Mouse (Mus musculus): ENCODE data around the gene Mfap1a. TPM values are rescaled to one million over a fixed set of nuclear protein-coding genes. Genes with fewer than 3 reads are reported as not detected.
"Not testable (repeated sequence)": the region's sequence is repeated elsewhere in the genome, so short reads cannot be mapped to it uniquely, and the experiment has no call there.

Mfap1a gene
- polyA plus RNA-seq, 1 experiment from 2014 or later: 23.8 TPM

DNA sequence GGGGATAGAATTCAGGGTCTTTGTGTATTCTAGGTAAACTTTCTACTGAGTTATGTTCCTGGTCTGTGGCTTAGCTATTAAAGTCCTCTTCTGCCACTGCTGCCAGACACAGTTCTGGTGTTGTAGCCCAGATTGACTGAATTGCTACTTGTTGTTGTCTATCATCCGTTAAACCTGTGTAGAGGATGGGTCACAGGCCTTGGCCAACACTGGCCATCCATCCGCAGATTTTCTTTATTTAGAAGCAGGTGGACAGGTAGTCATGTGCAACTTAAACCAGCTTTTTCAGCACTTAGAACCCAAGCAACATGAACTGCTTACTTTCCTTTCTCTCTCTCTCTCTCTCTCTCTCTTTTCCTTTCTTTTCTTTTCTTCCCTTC lies 1.5 kb upstream of the Mfap1a start:
- 79% methylated on average over 2 of the region's 2 CpGs for WGBS

GRCm38 (mm10) chr2:121507173-121507950 lies 897 bp upstream of the Mfap1a start:
- 29% methylated on average over 12 of the region's 12 CpGs for WGBS
- H3K27me3 ChIP-seq (ENCODE audit: insufficient read depth, poor library complexity, severe bottlenecking): no peaks in the 10 kb centered on the region
- DNase-seq (ENCODE audit: low spot score): no peak
- H3K9me3 ChIP-seq: no peaks in the 10 kb centered on the region
- H3K4me1 ChIP-seq: peaks cover 15% of the 10 kb centered on the region
- 0 out of 2 replicates have a peak overlapping the region, but pooled peaks have one; percentile 78 for H3K27ac ChIP-seq
- H3K36me3 ChIP-seq: peaks cover 34% of the 10 kb centered on the region
- H3K4me3 ChIP-seq: peak overlapping the region; percentile 64

More for the DNA sequence above, 1.5 kb upstream of the Mfap1a start:
- peaks cover 15% of the 10 kb centered on the region for H3K4me1 ChIP-seq
- peak overlapping the region; percentile 64 for H3K4me3 ChIP-seq
- no peak for DNase-seq (ENCODE audit: low spot score)
- H3K36me3 ChIP-seq: peaks cover 38% of the 10 kb centered on the region
- no peaks in the 10 kb centered on the region for H3K9me3 ChIP-seq
- no peak overlapping the region for H3K27ac ChIP-seq
- no peaks in the 10 kb centered on the region for H3K27me3 ChIP-seq (ENCODE audit: insufficient read depth, poor library complexity, severe bottlenecking)

- H3K4me1 ChIP-seq; DNase-seq (ENCODE audit: low spot score); H3K27me3 ChIP-seq (ENCODE audit: insufficient read depth, poor library complexity, severe bottlenecking); H3K9me3 ChIP-seq; H3K27ac ChIP-seq; H3K4me3 ChIP-seq: not testable (repeated sequence)
- WGBS: 83% methylated on average over 1 of the region's 6 CpGs
- peaks cover 11% of the 10 kb centered on the region for H3K36me3 ChIP-seq
These were observed 4.9 kb downstream of the Mfap1a start for GRCm38 (mm10) chr2:121501550-121501949.

DNA sequence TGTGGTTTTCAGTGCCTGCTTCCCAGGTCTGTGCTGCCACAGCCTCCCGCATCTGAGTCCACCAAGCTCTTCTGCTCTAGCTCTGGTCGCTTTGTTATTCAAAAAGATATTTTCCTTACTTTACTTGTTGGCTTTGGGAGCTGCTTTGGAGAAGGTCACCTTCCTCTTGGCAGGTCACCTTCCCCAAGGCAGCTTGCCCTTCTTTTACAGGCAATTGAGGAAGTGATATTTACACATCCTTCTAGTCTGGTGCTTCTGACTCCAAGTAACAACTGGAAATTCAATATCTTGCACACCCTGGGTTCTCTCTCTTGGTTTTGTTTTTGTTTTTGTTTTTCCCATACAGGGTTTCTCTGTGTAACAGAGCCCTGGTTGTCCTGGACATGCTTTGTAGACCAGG lies 22.1 kb downstream of the Mfap1a start:
- not testable (repeated sequence) for H3K4me1 ChIP-seq; H3K4me3 ChIP-seq; DNase-seq (ENCODE audit: low spot score); H3K9me3 ChIP-seq; H3K27me3 ChIP-seq (ENCODE audit: insufficient read depth, poor library complexity, severe bottlenecking); H3K36me3 ChIP-seq; H3K27ac ChIP-seq
- WGBS: 79% methylated on average over 2 of the region's 2 CpGs

GRCm38 (mm10) chr2:121483576-121483975 lies 22.9 kb downstream of the Mfap1a start:
- Histone ChIP-seq H3K27me3 (ENCODE audit: insufficient read depth, poor library complexity, severe bottlenecking) (no peaks in the 10 kb centered on the region), H3K36me3 (no peaks in the 10 kb centered on the region), H3K4me1 (no peaks in the 10 kb centered on the region), H3K27ac (no peak overlapping the region), H3K9me3 (no peaks in the 10 kb centered on the region), H3K4me3 (no peak overlapping the region)
- DNase-seq (ENCODE audit: low spot score): peak; percentile 61
- 75% methylated on average over 8 of the region's 8 CpGs for WGBS

DNA sequence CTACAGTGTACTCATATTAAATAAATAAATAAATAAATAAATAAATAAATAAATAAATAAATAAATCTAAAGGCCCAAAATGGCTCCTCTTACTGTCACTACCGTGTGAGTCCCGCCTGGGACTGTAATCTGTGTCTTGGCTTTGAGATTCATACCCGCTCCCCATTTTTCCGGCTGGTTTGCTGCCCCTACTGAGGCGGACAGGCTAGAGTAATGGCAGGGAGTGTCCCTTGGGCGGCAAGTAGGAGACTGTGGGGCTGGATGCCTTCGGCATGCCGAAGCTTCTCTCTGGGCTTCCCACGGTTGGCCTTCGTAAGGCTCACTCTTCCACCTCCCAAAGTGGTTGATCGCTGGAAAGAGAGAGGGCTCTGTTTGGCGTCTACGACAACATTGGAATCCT lies 25.5 kb downstream of the Mfap1a start:
- 81% methylated on average over 13 of the region's 13 CpGs for WGBS
- H3K9me3 ChIP-seq; H3K4me3 ChIP-seq; H3K4me1 ChIP-seq; H3K27me3 ChIP-seq (ENCODE audit: insufficient read depth, poor library complexity, severe bottlenecking); H3K27ac ChIP-seq; H3K36me3 ChIP-seq: not testable (repeated sequence)
- DNase-seq (ENCODE audit: low spot score): peak; percentile 61

DNA sequence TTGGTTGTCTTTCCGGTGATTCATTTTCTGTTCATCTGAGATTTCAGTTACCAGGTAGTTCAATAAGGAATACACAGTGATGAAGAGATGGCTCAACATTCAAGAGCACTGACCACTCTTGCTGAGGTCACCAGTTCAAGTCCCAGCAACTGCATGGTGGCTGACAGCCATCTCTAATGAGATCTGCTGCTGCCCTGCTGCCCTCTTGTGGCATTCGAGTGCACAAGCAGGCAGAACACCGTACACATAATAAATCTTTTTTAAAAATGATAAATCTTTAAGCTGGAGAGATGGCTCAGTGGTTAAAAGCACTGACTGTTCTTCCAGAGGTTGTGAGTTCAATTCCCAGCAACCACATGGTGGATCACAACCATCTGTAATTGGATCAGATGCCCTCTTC lies 26.0 kb downstream of the Mfap1a start:
- H3K27ac ChIP-seq: no peak overlapping the region
- no peaks in the 10 kb centered on the region for H3K4me1 ChIP-seq
- peak; percentile 63 for DNase-seq (ENCODE audit: low spot score)
- H3K9me3 ChIP-seq: no peaks in the 10 kb centered on the region
- 55% methylated on average over 3 of the region's 3 CpGs for WGBS
- no peaks in the 10 kb centered on the region for H3K36me3 ChIP-seq
- no peak overlapping the region for H3K4me3 ChIP-seq
- H3K27me3 ChIP-seq (ENCODE audit: insufficient read depth, poor library complexity, severe bottlenecking): no peaks in the 10 kb centered on the region

DNA sequence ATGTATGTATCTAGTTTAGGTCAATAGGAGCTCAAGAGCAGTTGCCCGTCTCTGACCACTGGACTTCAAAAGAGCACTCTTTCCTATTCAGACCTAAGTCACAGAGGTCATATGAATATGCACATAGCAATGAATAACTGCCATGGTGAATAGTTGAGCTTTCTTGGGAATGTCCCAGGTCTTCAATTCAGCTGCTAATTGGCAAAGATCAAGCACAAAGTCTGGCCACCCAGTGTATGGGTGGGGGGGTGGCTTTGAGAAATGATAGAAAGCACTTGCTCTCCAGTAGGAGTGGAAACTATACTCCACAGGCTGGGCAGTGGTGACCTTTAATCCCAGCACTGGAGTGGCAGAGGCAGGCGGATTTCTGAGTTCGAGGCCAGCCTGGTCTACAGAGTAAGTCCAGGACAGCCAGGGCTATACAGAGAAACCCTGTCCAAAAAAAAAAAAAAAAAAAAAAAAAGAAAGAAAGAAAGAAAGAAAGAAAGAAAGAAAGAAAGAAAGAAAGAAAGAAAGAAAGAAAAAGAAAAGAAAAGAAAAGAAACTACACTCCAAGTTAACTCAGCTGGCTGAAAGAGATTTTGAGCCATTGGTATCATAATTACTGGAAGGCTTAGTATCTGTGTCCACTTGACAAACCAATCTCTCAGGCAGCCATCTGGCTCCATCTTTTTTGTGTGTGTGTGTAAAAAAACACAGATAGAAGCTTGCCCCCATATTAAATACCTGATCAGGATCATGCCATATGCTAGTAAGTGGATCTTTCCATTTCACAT lies 28.8 kb downstream of the Mfap1a start:
- H3K36me3 ChIP-seq: no peaks in the 10 kb centered on the region
- no peaks in the 10 kb centered on the region for H3K4me1 ChIP-seq
- 81% methylated on average over 3 of the region's 3 CpGs for WGBS
- no peaks in the 10 kb centered on the region for H3K27me3 ChIP-seq (ENCODE audit: insufficient read depth, poor library complexity, severe bottlenecking)
- no peak overlapping the region for H3K27ac ChIP-seq
- DNase-seq (ENCODE audit: low spot score): no peak
- no peak overlapping the region for H3K4me3 ChIP-seq
- H3K9me3 ChIP-seq: no peaks in the 10 kb centered on the region

- H3K4me3 ChIP-seq; H3K27ac ChIP-seq; H3K9me3 ChIP-seq; H3K27me3 ChIP-seq (ENCODE audit: insufficient read depth, poor library complexity, severe bottlenecking); DNase-seq (ENCODE audit: low spot score); H3K4me1 ChIP-seq; H3K36me3 ChIP-seq: not testable (repeated sequence)
- WGBS: 91% methylated on average over 2 of the region's 2 CpGs
These were observed 31.2 kb downstream of the Mfap1a start for GRCm38 (mm10) chr2:121475306-121475705.

GRCm38 (mm10) chr2:121474180-121474535 lies 32.3 kb downstream of the Mfap1a start:
- peak overlapping the region; percentile 66 for H3K4me3 ChIP-seq
- no peaks in the 10 kb centered on the region for H3K27me3 ChIP-seq (ENCODE audit: insufficient read depth, poor library complexity, severe bottlenecking)
- DNase-seq (ENCODE audit: low spot score): no peak
- no peaks in the 10 kb centered on the region for H3K4me1 ChIP-seq
- H3K9me3 ChIP-seq: no peaks in the 10 kb centered on the region
- 31% methylated on average over 8 of the region's 8 CpGs for WGBS
- H3K36me3 ChIP-seq: peaks cover 7% of the 10 kb centered on the region; the same call in 1 of the 2 replicates
- peak overlapping the region; percentile 64 for H3K27ac ChIP-seq

DNA sequence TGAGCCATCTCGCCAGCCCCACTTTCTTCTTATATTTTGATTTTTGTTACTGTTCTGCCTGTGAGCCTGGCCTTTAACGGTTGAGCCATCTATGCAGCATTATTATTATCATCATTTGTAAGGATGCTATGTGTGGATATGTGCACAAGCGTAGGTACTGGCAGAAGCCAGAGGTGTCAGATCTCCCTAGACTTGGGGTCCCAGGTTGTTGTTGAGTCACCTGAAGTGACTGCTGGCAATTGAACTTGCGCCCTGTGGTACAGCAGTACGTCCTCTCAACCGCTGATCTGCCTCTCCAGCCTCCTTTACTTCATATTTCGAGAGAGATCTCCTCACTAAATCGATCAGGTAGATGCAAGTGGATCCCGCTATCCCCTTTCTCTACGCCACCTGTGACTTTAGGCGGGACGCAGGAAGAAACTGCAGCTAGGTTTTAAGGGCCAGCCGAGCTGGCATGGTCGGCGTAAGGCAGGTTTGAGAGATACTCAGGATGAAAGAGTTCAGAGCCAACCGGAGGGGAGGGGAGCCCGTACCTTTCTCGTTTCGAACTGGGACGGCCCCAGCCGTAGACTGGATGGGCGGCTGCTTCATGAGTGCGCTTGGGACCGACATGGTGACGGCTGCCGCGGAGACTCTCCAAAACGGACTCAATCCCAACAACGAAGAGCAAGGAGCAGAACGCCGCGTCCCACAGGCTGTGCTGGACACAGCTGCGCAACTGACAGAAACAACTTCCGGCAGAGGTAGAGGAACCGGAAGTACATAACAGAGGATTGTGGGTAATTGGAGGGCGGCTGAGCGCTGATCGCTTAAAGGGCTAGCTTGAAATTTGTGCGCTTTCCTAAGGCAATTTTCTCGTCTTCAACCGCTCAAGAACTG lies 32.9 kb downstream of the Mfap1a start, which contains the start of gene Mfap1b:
Gene Mfap1b (minus strand): TSS at position 767 of the 879 bp plus-strand sequence.
- H3K27ac ChIP-seq: peak within 1 kb of the TSS; percentile 64
- 5% methylated on average over 41 of the region's 41 CpGs for WGBS

GRCm38 (mm10) chr2:121472783-121473182 lies 33.7 kb downstream of the Mfap1a start:
- not testable (repeated sequence) for H3K27ac ChIP-seq; H3K36me3 ChIP-seq; H3K27me3 ChIP-seq (ENCODE audit: insufficient read depth, poor library complexity, severe bottlenecking); H3K9me3 ChIP-seq; DNase-seq (ENCODE audit: low spot score); H3K4me1 ChIP-seq
- H3K4me3 ChIP-seq: 0 out of 2 replicates have a peak overlapping the region, but pooled peaks have one; percentile 66
- 93% methylated on average over 3 of the region's 3 CpGs for WGBS

More for the DNA sequence above, 32.9 kb downstream of the Mfap1a start, which contains the start of gene Mfap1b:
- H3K9me3 ChIP-seq; H3K36me3 ChIP-seq; H3K4me1 ChIP-seq; H3K27me3 ChIP-seq (ENCODE audit: insufficient read depth, poor library complexity, severe bottlenecking): not testable (repeated sequence)
- peak; percentile 94 for DNase-seq (ENCODE audit: low spot score)
- H3K4me3 ChIP-seq: peak within 1 kb of the TSS; percentile 66

Data from heart, embryonic 10.5 days (tissue).